Mouse (Mus musculus): ENCODE results near the gene Setd3. TPM values are rescaled to one million over a fixed set of nuclear protein-coding genes. Genes with fewer than 3 reads are reported as not detected.

The Setd3 gene
- total and polyA plus RNA-seq, 3 experiments, result 40.1 to 59.9 TPM; not detected in 1

DNA sequence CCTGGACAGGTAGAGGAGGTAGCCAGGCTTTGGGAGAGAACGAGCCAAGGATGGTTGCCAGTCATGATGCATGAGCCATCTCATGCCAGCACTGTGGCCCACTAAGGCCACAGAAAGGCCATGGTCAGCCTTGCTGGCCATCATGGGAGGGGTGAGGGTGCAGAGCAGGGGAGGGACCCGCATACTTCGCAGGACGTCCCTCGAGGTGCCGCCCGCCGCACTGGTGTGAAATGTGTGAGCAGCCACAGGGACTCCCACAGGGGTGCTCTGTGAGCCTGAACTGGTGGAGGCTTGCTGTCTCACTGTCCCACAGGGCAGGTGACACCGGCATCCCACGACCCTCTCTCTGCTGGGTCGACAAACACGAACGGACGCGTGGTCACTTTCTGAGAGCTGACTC is 31.5 kb upstream of the Setd3 start:
- H3K27me3 ChIP-seq (ENCODE audit: control insufficient read depth in 1 of 2, insufficient read depth in 2 of 2, low read length in 2 of 2), result no peaks in the 10 kb centered on the region
- no peak overlapping the region for H3K4me3 ChIP-seq (ENCODE audit: control insufficient read depth in 1 of 2, insufficient read depth in 1 of 2, low read depth in 2 of 2, low read length in 2 of 2)
- no peaks in the 10 kb centered on the region for H3K36me3 ChIP-seq (ENCODE audit: control insufficient read depth in 1 of 2, insufficient read depth in 2 of 2, low read length in 2 of 2)
- TF ChIP-seq MYB (IDR thresholded peaks at IDR 0.05; ENCODE audit: low read depth, low read length), result no peak
- TF ChIP-seq POLR2A (IDR thresholded peaks at IDR 0.05; ENCODE audit: control insufficient read depth in 1 of 2, insufficient read depth in 1 of 2, low read depth in 1 of 2, low read length in 2 of 2, poor library complexity in 1 of 2), result no peak
- no peak for TF ChIP-seq MXI1 (IDR thresholded peaks at IDR 0.05; ENCODE audit: low read depth, low read length)
- TF ChIP-seq USF2 (IDR thresholded peaks at IDR 0.05; ENCODE audit: borderline replicate concordance in 1 of 2, insufficient read depth in 1 of 2, low read depth in 1 of 2, low read length in 2 of 2), result no peak
- TF ChIP-seq TBP (IDR thresholded peaks at IDR 0.05; ENCODE audit: low read depth, low read length), result no peak
- no peak for TF ChIP-seq GABPA (IDR thresholded peaks at IDR 0.05; ENCODE audit: low read depth, low read length)
- no peak for TF ChIP-seq EP300 (IDR thresholded peaks at IDR 0.05; ENCODE audit: low read depth in 1 of 2, low read length in 2 of 2)
- TF ChIP-seq RCOR1 (IDR thresholded peaks at IDR 0.05; ENCODE audit: low read depth, low read length), result no peak
- no peak for TF ChIP-seq SIN3A (IDR thresholded peaks at IDR 0.05; ENCODE audit: low read length)
- TF ChIP-seq MAFK (IDR thresholded peaks at IDR 0.05; ENCODE audit: borderline replicate concordance, low read depth, low read length), result no peak
- H3K9me3 ChIP-seq (replicated peaks; ENCODE audit: insufficient read depth, low read length), result no peaks in the 10 kb centered on the region
- no peak overlapping the region for H3K27ac ChIP-seq (ENCODE audit: control insufficient read depth, low read depth, low read length)
- no peak for DNase-seq (ENCODE audit: low read depth, low spot score)
- H3K4me1 ChIP-seq (ENCODE audit: control insufficient read depth in 1 of 2, insufficient read depth in 2 of 2, low read length in 2 of 2), result no peaks in the 10 kb centered on the region
- H3K9ac ChIP-seq (ENCODE audit: control insufficient read depth, low read depth, low read length, poor library complexity, severe bottlenecking), result no peak overlapping the region
- H3K79me2 ChIP-seq (ENCODE audit: control insufficient read depth, insufficient read depth, low read length, poor library complexity), result no peaks in the 10 kb centered on the region

- Histone ChIP-seq H3K9me3 (replicated peaks; ENCODE audit: insufficient read depth, low read length) (no peaks in the 10 kb centered on the region), H3K4me3 (ENCODE audit: control insufficient read depth in 1 of 2, insufficient read depth in 1 of 2, low read depth in 2 of 2, low read length in 2 of 2) (no peak overlapping the region), H3K4me1 (ENCODE audit: control insufficient read depth in 1 of 2, insufficient read depth in 2 of 2, low read length in 2 of 2) (no peaks in the 10 kb centered on the region), H3K79me2 (ENCODE audit: control insufficient read depth, insufficient read depth, low read length, poor library complexity) (no peaks in the 10 kb centered on the region), H3K27ac (ENCODE audit: control insufficient read depth, low read depth, low read length) (no peak overlapping the region), H3K36me3 (ENCODE audit: control insufficient read depth in 1 of 2, insufficient read depth in 2 of 2, low read length in 2 of 2) (no peaks in the 10 kb centered on the region), H3K9ac (ENCODE audit: control insufficient read depth, low read depth, low read length, poor library complexity, severe bottlenecking) (no peak overlapping the region), H3K27me3 (ENCODE audit: control insufficient read depth in 1 of 2, insufficient read depth in 2 of 2, low read length in 2 of 2) (no peaks in the 10 kb centered on the region)
- peak; percentile 40 for DNase-seq (ENCODE audit: low read depth, low spot score)
- TF ChIP-seq ZC3H11A (IDR thresholded peaks at IDR 0.05; ENCODE audit: low read depth, low read length) (peak; percentile 32; the same call in 1 of the 2 replicates), SMC3 (IDR thresholded peaks at IDR 0.05; ENCODE audit: low read depth, low read length) (peak; percentile 53), CTCF (IDR thresholded peaks at IDR 0.05 in 2 of 3, conservative IDR thresholded peaks at IDR 0.05 in 1 of 3; ENCODE audit: control insufficient read depth in 1 of 3, insufficient read depth in 1 of 3, low read depth in 2 of 3, low read length in 3 of 3, poor library complexity in 1 of 3, severe bottlenecking in 1 of 3) (peak; percentile 57 to 82 (median 65)), USF1 (IDR thresholded peaks at IDR 0.05; ENCODE audit: low read depth, low read length) (no peak), MAX (IDR thresholded peaks at IDR 0.05; ENCODE audit: low read length) (no peak), RAD21 (IDR thresholded peaks at IDR 0.05; ENCODE audit: low read depth, low read length) (peak; percentile 60), JUND (IDR thresholded peaks at IDR 0.05; ENCODE audit: low read depth, low read length) (no peak), BHLHE40 (IDR thresholded peaks at IDR 0.05; ENCODE audit: borderline replicate concordance, low read depth, low read length) (no peak)
Observed at GRCm38 (mm10) chr12:108208726-108209438, 29.8 kb upstream of the Setd3 start.

Measured in MEL (cell line).